Mouse (Mus musculus) heart, embryonic 11.5 days (tissue): ENCODE data around the gene Lamb1. TPM values are rescaled to one million over a fixed set of nuclear protein-coding genes. Genes with fewer than 3 reads are reported as not detected.

Experiments used
- ATAC-seq: fragments of 200-750 bp; cut with Nextera tagmentation; replicated peaks from 2 replicates; pipeline ENCODE4 v1.8.0; 2017; ENCODE audit warnings: moderate library complexity; ENCODE audit not compliant: insufficient number of reproducible peaks, low FRiP score, low TSS enrichment
- H3K27ac ChIP-seq: fragments of 300-500 bp; sonication (generic); 2 replicates; pipeline ENCODE4 v1.5.1; 2014; ENCODE audit warnings: mild to moderate bottlenecking, low read depth, low read length
- H3K27me3 ChIP-seq: fragments of 300-500 bp; sonication (generic); 2 replicates; pipeline ENCODE4 v1.6.1; 2014; ENCODE audit warnings: mild to moderate bottlenecking, low read length, mixed read lengths; ENCODE audit not compliant: control insufficient read depth, insufficient read depth
- H3K36me3 ChIP-seq: fragments of 300-500 bp; sonication (generic); 2 replicates; pipeline ENCODE4 v1.6.1; 2014; ENCODE audit warnings: mild to moderate bottlenecking, low read length, moderate library complexity, mixed read lengths; ENCODE audit not compliant: control insufficient read depth, insufficient read depth
- H3K4me1 ChIP-seq: fragments of 300-500 bp; sonication (generic); 2 replicates; pipeline ENCODE4 v1.6.1; 2014; ENCODE audit warnings: low read length; ENCODE audit not compliant: control insufficient read depth, insufficient read depth
- H3K4me2 ChIP-seq: fragments of 300-500 bp; sonication (generic); 2 replicates; pipeline ENCODE4 v1.6.1; 2014; ENCODE audit warnings: mild to moderate bottlenecking, moderate library complexity
- H3K4me3 ChIP-seq: fragments of 300-500 bp; sonication (generic); 2 replicates; pipeline ENCODE4 v1.5.1; 2014; ENCODE audit warnings: low read depth, low read length
- H3K9ac ChIP-seq: fragments of 300-500 bp; sonication (generic); 2 replicates; pipeline ENCODE4 v1.6.1; 2014; ENCODE audit warnings: mild to moderate bottlenecking, low read depth, low read length, moderate library complexity
- H3K9me3 ChIP-seq: fragments of 300-500 bp; sonication (generic); replicated peaks from 2 replicates; pipeline ENCODE4 v1.6.1; 2016; ENCODE audit warnings: low read length; ENCODE audit not compliant: control insufficient read depth
- WGBS: fragments of 180-500 bp; shearing (Covaris S2); extraction: QIAGEN DNeasy Blood & Tissue Kit; methylation state at CpG from one replicate; pipeline ENCODE4 v1.1.7; 2014; ENCODE audit not compliant: insufficient replicate concordance; 5-methylcytosine and 5-hydroxymethylcytosine counted together
- polyA plus RNA-seq: library from polyadenylated mRNA; unstranded; fragments of >200 nt; fragmentation: Nextera tagmentation; extraction: Ambion mirVana; gene quantifications from 2 replicates; pipeline ENCODE4 v1.2.1, GENCODE M21; 2014

Lamb1 gene
- polyA plus RNA-seq, 1 experiment from 2014 or later = 67.4 TPM

DNA sequence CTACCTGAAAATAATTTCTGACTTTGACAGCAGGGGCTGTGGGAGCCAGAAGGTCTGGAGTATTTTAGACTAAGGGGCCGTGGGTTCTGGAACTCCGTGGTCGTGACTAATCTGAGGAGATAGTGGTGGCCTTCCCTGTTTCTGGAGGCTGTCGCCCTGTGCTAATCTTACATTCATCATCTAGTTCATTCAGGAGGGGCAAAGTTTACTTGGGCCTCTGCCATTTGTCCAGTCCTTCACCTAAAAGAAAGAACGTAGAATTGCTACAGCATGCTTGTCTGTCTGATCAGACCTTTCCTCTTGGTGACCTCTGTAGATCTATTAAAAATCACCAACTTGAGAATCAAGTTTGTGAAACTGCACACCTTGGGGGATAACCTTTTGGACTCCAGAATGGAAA is 17.2 kb downstream of the Lamb1 start:
- no peak overlapping the region for H3K4me3 ChIP-seq
- peaks cover 56% of the 10 kb centered on the region for H3K36me3 ChIP-seq
- 48% methylated on average over 5 of the region's 5 CpGs for WGBS
- ATAC-seq = no peak
- no peak overlapping the region for H3K27ac ChIP-seq
- peaks cover 21% of the 10 kb centered on the region; the same call in 1 of the 2 replicates for H3K4me1 ChIP-seq
- no peaks in the 10 kb centered on the region for H3K27me3 ChIP-seq
- no peak overlapping the region for H3K4me2 ChIP-seq
- H3K9me3 ChIP-seq = no peaks in the 10 kb centered on the region
- H3K9ac ChIP-seq = no peak overlapping the region

DNA sequence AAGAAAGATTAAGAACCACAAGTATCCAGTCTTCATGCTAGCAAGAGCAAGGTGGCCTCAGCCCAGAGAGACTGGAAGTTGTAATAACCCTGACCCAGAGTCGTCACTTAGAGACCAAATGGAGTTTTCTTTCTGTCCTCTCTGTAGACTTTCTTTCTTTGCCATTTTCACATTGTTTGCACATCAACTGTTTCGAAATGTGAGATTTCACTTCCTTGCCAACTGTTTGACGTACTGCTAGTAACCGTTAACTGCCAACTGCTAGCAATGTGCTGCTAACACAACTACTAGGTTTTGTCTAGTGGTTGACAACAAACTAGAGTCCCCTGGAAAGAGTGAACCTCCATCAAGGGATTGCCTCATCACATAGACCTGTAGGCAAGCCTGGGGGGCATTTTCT is 18.1 kb downstream of the Lamb1 start:
- H3K4me2 ChIP-seq = no peak overlapping the region
- WGBS = 92% methylated on average over 4 of the region's 4 CpGs
- H3K4me1 ChIP-seq = peaks cover 19% of the 10 kb centered on the region; the same call in 1 of the 2 replicates
- peaks cover 60% of the 10 kb centered on the region for H3K36me3 ChIP-seq
- H3K4me3 ChIP-seq = no peak overlapping the region
- H3K27ac ChIP-seq = no peak overlapping the region
- ATAC-seq = no peak
- H3K27me3 ChIP-seq = no peaks in the 10 kb centered on the region
- H3K9ac ChIP-seq = no peak overlapping the region
- no peaks in the 10 kb centered on the region for H3K9me3 ChIP-seq

DNA sequence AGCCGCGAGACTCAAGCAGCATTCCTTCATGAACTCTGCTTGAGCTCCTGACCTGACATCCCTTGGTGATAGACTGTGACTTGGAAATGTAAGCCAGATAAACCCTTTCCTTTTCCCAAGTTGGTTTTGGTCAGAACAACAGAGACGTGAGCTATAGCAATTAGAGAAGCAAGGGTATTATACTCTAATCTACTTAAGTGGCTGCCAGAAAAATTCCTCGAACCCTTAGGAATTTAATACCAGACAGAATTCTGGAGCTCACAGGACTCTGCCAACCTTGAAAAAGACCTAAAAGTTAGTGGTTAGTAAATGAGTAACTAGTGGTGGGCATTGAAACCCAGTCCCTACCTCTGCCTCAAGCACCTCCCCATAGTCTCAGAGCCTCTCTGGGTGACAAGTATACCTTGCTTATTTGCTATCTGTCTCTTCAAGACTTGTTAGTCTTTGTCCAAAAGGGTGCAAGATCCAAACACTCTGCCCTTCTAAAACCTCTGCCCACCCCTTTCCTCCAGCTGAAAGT is 18.6 kb downstream of the Lamb1 start:
- Histone ChIP-seq H3K27me3 (no peaks in the 10 kb centered on the region), H3K4me1 (peaks cover 16% of the 10 kb centered on the region; the same call in 1 of the 2 replicates), H3K9me3 (no peaks in the 10 kb centered on the region), H3K4me3 (no peak overlapping the region), H3K9ac (no peak overlapping the region), H3K36me3 (peaks cover 60% of the 10 kb centered on the region), H3K4me2 (no peak overlapping the region), H3K27ac (no peak overlapping the region)
- ATAC-seq = no peak
- 76% methylated on average over 4 of the region's 4 CpGs for WGBS

DNA sequence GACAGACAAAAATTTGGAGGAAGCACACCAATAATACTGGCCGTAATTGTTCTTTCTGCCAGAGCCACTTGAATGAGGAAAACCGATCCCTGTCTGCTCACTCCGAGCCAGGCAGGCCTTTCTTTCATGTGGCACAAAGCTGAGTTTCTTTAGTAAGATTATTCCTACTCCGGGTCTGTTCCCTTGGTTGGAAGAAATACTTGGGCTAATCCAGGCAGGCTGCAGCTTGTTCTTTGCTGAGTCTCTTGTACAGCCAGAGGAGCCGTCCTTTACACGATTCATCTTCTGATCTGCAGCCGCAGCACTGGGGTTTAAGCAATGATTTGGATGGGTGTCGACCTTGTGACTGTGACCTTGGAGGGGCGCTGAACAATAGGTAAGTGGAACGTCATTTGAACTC is 24.0 kb downstream of the Lamb1 start:
- Histone ChIP-seq H3K9me3 (no peaks in the 10 kb centered on the region; the same call in none of the 2 replicates), H3K9ac (no peak overlapping the region), H3K4me1 (peaks cover 14% of the 10 kb centered on the region), H3K4me2 (no peak overlapping the region), H3K36me3 (peaks cover 55% of the 10 kb centered on the region), H3K27me3 (no peaks in the 10 kb centered on the region), H3K27ac (no peak overlapping the region), H3K4me3 (no peak overlapping the region)
- WGBS = 89% methylated on average over 10 of the region's 10 CpGs
- no peak for ATAC-seq

DNA sequence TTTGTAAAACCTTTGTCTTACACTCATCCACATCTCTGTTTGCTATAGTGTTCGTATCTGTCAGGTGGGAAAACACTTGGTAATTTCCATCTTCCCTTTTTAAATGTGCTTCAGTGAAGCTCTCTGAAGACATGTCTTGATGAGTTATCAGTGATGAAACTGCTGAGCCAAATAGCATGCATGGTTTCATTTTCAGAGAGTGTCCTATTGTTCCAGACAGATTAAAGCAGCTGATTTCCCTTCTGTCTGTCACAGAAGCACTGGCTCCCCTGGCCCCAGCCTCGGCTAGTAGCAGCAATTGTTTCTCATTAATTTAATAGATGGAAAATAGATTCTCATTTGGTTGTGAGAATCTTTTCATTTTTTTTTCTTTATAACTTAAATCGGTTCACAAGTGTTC is 25.9 kb downstream of the Lamb1 start:
- Histone ChIP-seq H3K4me2 (no peak overlapping the region), H3K27me3 (no peaks in the 10 kb centered on the region), H3K9ac (no peak overlapping the region), H3K4me3 (no peak overlapping the region), H3K9me3 (no peaks in the 10 kb centered on the region; the same call in none of the 2 replicates), H3K36me3 (peaks cover 44% of the 10 kb centered on the region), H3K27ac (no peak overlapping the region), H3K4me1 (peaks cover 32% of the 10 kb centered on the region)
- ATAC-seq = no peak
- 82% methylated on average over 3 of the region's 3 CpGs for WGBS

DNA sequence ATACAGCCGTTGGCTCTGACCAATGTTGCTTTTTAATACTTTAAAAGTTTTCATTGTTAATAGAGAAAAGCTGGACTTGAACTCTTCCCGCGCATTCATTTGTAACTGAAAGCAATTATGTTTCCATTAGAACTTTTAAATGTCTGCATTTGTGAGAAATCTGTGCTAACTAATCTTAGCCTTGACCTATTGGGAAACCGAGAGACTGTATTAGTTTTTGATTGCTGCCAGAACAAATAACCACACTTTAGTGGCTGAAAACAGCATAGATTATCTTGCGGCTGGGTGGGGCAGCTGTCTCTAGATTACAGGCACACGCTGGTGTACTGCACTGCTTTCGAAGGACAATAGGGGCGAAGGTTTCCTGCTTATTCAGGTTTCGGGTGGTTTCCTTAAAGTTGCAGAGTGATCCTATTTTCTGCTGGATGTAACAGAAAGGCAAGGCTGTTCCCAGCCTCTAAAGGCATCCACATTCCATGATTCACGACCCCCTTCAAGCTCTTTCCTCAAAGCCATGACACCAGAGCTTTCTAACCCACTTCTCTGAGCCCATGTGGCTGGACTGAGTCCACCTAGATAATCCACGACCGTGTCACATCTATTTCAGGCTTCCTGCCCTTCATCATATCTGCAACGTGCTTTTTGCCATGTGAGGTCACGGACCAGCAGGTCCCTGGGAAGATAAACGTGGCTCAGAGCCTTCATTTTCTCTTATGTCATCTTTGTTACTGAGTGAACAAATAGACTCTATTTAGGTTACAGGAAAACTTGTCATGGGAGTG is 28.5 kb downstream of the Lamb1 start:
- H3K27ac ChIP-seq = peak overlapping the region; percentile 67
- WGBS = 38% methylated on average over 15 of the region's 15 CpGs
- H3K36me3 ChIP-seq = peaks cover 25% of the 10 kb centered on the region

DNA sequence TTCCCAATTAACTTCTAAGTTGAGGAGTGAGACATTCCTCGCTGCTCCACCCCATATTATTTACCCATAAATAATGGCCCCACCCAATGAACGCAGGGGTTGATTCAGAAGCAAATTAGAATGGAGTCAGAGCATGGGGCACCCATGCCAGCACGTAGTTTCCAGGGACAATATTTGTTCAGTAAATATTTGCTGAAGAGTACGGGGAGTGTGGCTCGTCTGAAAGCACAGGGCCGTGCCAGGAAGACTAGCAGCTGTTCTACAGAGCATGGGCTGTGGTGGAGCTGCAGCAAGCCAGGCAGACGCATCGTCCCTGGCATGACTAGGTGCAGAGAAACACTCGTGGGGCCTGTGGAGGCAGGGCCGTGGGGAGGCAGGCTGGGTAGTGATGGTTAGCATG is 29.5 kb downstream of the Lamb1 start:
- 52% methylated on average over 10 of the region's 10 CpGs for WGBS
- no peak overlapping the region for H3K9ac ChIP-seq

More for the DNA sequence above, 28.5 kb downstream of the Lamb1 start:
- peak; percentile 49; the same call in 1 of the 2 replicates for ATAC-seq
- H3K9ac ChIP-seq = no peak overlapping the region
- H3K27me3 ChIP-seq = no peaks in the 10 kb centered on the region
- no peak overlapping the region for H3K4me2 ChIP-seq
- H3K9me3 ChIP-seq = no peaks in the 10 kb centered on the region; the same call in none of the 2 replicates
- peaks cover 32% of the 10 kb centered on the region for H3K4me1 ChIP-seq
- no peak overlapping the region for H3K4me3 ChIP-seq

DNA sequence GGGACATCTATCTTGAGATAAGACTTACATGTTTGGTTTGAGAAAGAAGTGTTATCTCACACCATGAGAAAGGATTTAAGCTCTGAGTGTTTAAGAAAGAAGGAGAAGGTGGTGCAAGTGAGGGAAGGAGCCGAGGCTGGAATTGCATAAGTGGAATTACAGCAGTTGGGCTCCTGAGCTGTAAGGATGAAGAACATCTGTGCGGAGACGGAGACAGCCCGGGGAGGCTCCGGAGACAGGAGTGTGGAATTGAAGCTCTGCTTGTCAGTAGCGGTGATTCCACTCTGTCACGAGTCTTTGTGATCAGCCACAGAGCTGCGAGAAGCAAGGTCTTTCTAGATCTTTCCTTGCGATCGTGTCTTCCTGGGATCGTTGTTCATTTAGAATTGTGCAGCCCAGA is 30.0 kb downstream of the Lamb1 start:
- Histone ChIP-seq H3K9ac (no peak overlapping the region), H3K4me1 (peaks cover 41% of the 10 kb centered on the region)

More for the DNA sequence above, 29.5 kb downstream of the Lamb1 start:
- Histone ChIP-seq H3K36me3 (peaks cover 24% of the 10 kb centered on the region), H3K4me1 (peaks cover 38% of the 10 kb centered on the region), H3K27me3 (no peaks in the 10 kb centered on the region), H3K27ac (peak overlapping the region; percentile 31), H3K4me3 (no peak overlapping the region), H3K9me3 (no peaks in the 10 kb centered on the region), H3K4me2 (no peak overlapping the region)
- 0 out of 2 replicates have a peak, but pooled peaks have one; percentile 19 for ATAC-seq

More for the DNA sequence above, 30.0 kb downstream of the Lamb1 start:
- Histone ChIP-seq H3K27ac (peak overlapping the region; percentile 66), H3K4me3 (no peak overlapping the region), H3K27me3 (no peaks in the 10 kb centered on the region), H3K4me2 (no peak overlapping the region), H3K9me3 (no peaks in the 10 kb centered on the region), H3K36me3 (peaks cover 24% of the 10 kb centered on the region; the same call in 1 of the 2 replicates)
- 56% methylated on average over 11 of the region's 11 CpGs for WGBS
- ATAC-seq = no peak
